Mouse (Mus musculus): ENCODE measurements around the gene Slc22a18. TPM values are rescaled to one million over a fixed set of nuclear protein-coding genes. Genes with fewer than 3 reads are reported as not detected.

Slc22a18 gene
- total RNA-seq, 2 experiments from 2014 or later = 0.78 TPM; not detected in 1

DNA sequence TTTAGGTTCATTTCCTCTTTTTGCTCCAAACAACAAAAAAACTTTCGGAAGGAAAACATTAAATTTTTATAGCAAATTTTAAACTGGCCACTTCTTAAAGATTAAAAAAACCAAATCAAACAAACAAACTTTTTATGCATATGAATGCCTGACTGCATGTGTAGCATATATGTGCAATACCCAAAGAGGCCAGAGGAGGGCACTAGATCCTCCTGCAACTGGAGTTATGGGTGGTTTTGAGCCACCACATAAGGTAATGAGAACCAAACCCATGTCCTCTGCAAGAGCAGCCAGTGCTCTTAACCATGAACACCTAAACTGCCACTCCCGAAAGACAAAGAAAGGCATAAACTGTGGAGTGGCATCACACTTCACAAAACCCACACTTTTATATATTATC is 70.8 kb downstream of the Slc22a18 start:
- DNase-seq (ENCODE audit: low spot score in 2 of 2) = no peak
- intact Hi-C loops (cut with DNase I) = no loop called here

DNA sequence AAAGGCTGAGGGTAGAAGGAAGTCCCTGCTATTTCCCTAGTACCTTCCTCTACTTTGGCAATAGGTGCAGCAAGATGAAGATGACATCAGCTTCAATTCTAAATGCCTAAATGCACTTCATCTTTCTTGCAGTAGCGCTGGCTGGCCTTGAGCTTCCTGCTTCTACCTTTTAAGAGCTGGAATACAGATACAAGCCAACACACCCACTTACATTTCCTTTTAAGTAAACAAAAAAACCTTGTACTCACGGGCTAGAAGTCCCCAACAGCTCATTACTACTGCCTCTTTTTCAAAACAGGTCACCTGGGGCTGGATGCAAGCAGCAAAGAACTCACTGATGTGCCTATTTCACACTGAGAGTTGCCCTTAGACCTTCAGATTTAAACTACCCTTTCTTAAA is 73.0 kb downstream of the Slc22a18 start:
- intact Hi-C loops (cut with DNase I) = no loop called here
- DNase-seq (ENCODE audit: low spot score in 2 of 2) = no peak

DNA sequence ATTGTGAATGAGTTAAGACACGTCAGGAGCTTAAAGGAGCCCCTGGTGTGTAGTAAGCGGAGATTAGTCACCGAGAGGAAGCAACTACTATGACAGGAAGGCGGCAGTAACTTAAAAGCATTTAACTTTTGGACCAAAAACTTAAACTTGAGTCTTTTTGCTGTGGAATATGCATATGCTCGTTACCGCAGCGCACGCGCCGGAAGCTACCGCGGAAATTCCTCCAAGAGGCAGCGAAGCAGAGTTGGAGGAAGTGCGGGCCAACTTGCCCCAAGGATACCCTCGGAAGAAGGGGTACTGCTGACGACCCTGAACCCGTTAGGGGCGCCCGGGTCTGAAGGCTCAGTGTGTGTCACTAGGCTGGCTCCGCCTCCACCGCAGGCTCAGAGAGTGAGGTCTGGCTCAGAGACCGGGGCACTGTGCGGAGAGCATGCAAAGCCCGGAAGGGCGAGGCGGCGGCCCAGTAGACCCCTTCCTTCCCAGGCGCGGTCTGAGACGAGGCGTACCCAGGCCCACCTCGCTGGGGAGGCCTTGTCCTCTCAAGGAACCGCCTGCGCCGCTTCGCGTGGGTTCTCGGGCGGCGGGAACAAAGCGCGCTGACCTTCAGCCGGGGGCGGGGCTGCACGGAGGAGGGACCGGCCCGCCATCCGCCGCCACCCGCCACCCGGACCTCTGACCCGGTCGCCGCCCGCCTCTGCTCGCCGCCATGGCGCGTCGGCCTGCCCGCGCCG is 74.9 kb downstream of the Slc22a18 start:
- peak; percentile 10 to 38 for DNase-seq (ENCODE audit: low spot score in 2 of 2)
- intact Hi-C loops (cut with DNase I) = no loop called here

Other genes with a start within 250 kb of the Slc22a18 start
- 10 to 100 TPM; 10.7 to 11.4 TPM for gene Cdkn1c, start 12.7 kb upstream of the Slc22a18 start, total RNA-seq (2021)
- not detected for gene Phlda2, start 29.4 kb downstream of the Slc22a18 start, total RNA-seq (2021)
- gene Nap1l4, start 75.4 kb downstream of the Slc22a18 start, total RNA-seq (2021) = 100 to 1,000 TPM; 104 to 113 TPM
- 10 to 100 TPM; 52.6 to 53.8 TPM for gene Cars, start 126.4 kb downstream of the Slc22a18 start, total RNA-seq (2021)
- not detected for gene Tnfrsf26, start 155.0 kb downstream of the Slc22a18 start, total RNA-seq (2021)
- gene Tnfrsf22, start 175.9 kb downstream of the Slc22a18 start, total RNA-seq (2021) = 1 to 10 TPM; 1.0 to 1.4 TPM
- gene Tnfrsf23, start 212.1 kb downstream of the Slc22a18 start, total RNA-seq (2021) = 1 to 10 TPM; 1.2 to 1.3 TPM